Mouse (Mus musculus) testis, adult 2 months (tissue): Measurements from ENCODE around the gene Plxdc2.

Source experiments
- CTCF ChIP-seq: fragments of 200-500 bp; IDR thresholded peaks from 2 replicates; pipeline ENCODE4 v1.5.1; 2012; ENCODE audit warnings: low read depth, mild to moderate bottlenecking, inconsistent platforms, low read length, moderate library complexity; ENCODE audit not compliant: control insufficient read depth, insufficient read depth, insufficient replicate concordance
- POLR2A ChIP-seq: fragments of 200-500 bp; IDR thresholded peaks from 2 replicates; pipeline ENCODE4 v1.6.1; 2012; ENCODE audit warnings: low read depth, mild to moderate bottlenecking, inconsistent platforms, low read length, moderate library complexity; ENCODE audit not compliant: control insufficient read depth

DNA sequence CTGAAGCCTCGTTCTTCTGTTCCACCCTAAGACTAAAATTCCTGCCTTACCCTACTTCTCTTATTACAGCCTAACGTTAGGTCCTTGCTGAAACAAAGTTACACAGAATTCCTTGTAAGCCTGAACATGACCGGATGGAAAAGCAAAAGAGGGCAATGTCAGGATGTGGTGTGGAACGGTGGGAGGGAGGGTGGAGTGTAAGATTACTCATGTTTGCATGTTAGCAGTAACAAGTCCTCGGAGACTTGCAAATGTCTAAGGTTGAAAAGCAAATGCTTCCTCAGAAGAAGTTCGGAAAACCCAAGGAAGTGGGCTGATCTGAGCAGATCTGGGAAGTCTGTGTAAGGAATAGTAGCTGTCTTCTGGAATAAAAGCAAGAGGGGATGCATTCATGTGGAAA is 353.8 kb downstream of the Plxdc2 start:
- no peak for TF ChIP-seq POLR2A
- TF ChIP-seq CTCF: no peak
